Mouse (Mus musculus) megakaryocyte, embryonic 14.5 days (primary cell): ENCODE measurements around the gene Rwdd1.

Experiments
- FLI1 ChIP-seq: IDR thresholded peaks from 2 replicates; pipeline ENCODE4 v1.6.1; 2012; ENCODE audit warnings: low read length, inconsistent platforms, mixed read lengths
- GATA1 ChIP-seq: IDR thresholded peaks from 3 replicates; pipeline ENCODE4 v1.6.1; 2012; ENCODE audit warnings: mixed read lengths, low read length, inconsistent platforms, borderline replicate concordance

DNA sequence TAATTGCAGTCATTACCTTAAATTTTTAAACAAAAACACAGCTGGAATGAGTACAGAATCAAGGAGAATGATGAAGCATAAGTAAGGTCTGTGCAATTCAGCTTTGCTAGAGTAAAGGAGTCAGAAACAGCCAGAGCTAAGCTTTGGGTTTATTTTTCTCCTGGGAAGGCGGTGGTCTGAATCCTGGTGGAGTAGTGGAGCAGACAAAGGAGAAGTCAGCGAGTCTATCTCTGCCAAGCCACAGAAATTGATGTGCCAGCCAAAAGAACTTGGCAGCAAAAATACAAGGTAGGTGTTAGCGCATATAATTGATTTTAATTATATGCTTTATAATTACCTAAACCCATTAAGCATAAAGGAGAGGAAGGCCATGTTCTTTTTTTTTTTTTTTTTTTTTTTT lies 18.0 kb upstream of the Rwdd1 start, which contains the start of gene Trappc3l:
- TF ChIP-seq FLI1 = no peak
- TF ChIP-seq GATA1 = no peak
